Mouse (Mus musculus) natural killer cell, adult 2 months (primary cell): ENCODE measurements around the gene Tra2a.

ENCODE experiments used
- DNase-seq, 2 experiments: peaks; one replicate each; pipeline ENCODE4 v3.0.0; 2022; ENCODE audit warnings: low spot score in 2 of 2

Tra2a gene

GRCm38 (mm10) chr6:49233356-49233755, 30.5 kb downstream of the Tra2a start:
- no peak for DNase-seq

GRCm38 (mm10) chr6:49228126-49228679, 35.6 kb downstream of the Tra2a start:
- peak in 1 of 2 experiments; percentile 36 for DNase-seq

- peak; percentile 26 to 49 for DNase-seq
These were observed 36.6 kb downstream of the Tra2a start for GRCm38 (mm10) chr6:49227184-49227735.

GRCm38 (mm10) chr6:49225728-49226123, 38.1 kb downstream of the Tra2a start:
- no peak for DNase-seq

- no peak for DNase-seq
These were observed 38.7 kb downstream of the Tra2a start for GRCm38 (mm10) chr6:49224923-49225727.

- DNase-seq = no peak
These were observed 41.9 kb downstream of the Tra2a start for GRCm38 (mm10) chr6:49221906-49222305.

GRCm38 (mm10) chr6:49219920-49220604, 43.8 kb downstream of the Tra2a start:
- no peak for DNase-seq

- DNase-seq = no peak
These were observed 44.8 kb downstream of the Tra2a start for GRCm38 (mm10) chr6:49219001-49219560.

- DNase-seq = peak; percentile 42 to 51
These were observed 45.5 kb downstream of the Tra2a start for GRCm38 (mm10) chr6:49218275-49218802.

- DNase-seq = peak; percentile 36 to 67
These were observed 46.1 kb downstream of the Tra2a start for GRCm38 (mm10) chr6:49217581-49218274.

GRCm38 (mm10) chr6:49216811-49217542, 46.9 kb downstream of the Tra2a start:
- DNase-seq = no peak

- peak in 1 of 2 experiments; percentile 6 for DNase-seq
These were observed 47.9 kb downstream of the Tra2a start for GRCm38 (mm10) chr6:49215748-49216585.

GRCm38 (mm10) chr6:49214928-49215747, 48.7 kb downstream of the Tra2a start, which contains the start of gene Igf2bp3:
TSS of gene Igf2bp3 (minus strand) at chr6:49214957.
- DNase-seq = peak in 1 of 2 experiments; percentile 39

- peak in 1 of 2 experiments; percentile 17 for DNase-seq
These were observed 49.5 kb downstream of the Tra2a start for GRCm38 (mm10) chr6:49214086-49214927.

GRCm38 (mm10) chr6:49213581-49214085, 50.2 kb downstream of the Tra2a start:
- peak in 1 of 2 experiments; percentile 14 for DNase-seq

- DNase-seq = no peak
These were observed 50.8 kb downstream of the Tra2a start for GRCm38 (mm10) chr6:49212931-49213580.

GRCm38 (mm10) chr6:49212141-49212540, 51.7 kb downstream of the Tra2a start:
- DNase-seq = no peak
